Mouse (Mus musculus) splenic B cell, adult 2 months (primary cell): ENCODE results near the gene Bcat2.

Source experiments
- DNase-seq: peaks from one replicate; pipeline ENCODE4 v3.0.0-alpha.2; 2011; ENCODE audit warnings: low read depth, low spot score
- H3K27me3 ChIP-seq: 2 replicates; pipeline ENCODE4 v1.6.1; 2012; ENCODE audit warnings: mild to moderate bottlenecking, low read length, moderate library complexity, mixed read lengths; ENCODE audit not compliant: control insufficient read depth, poor library complexity, insufficient read depth, severe bottlenecking
- H3K36me3 ChIP-seq: 2 replicates; pipeline ENCODE4 v1.6.1; 2012; ENCODE audit warnings: mild to moderate bottlenecking, low read length, moderate library complexity, mixed read lengths; ENCODE audit not compliant: control insufficient read depth, poor library complexity, insufficient read depth, severe bottlenecking

Gene Bcat2

DNA sequence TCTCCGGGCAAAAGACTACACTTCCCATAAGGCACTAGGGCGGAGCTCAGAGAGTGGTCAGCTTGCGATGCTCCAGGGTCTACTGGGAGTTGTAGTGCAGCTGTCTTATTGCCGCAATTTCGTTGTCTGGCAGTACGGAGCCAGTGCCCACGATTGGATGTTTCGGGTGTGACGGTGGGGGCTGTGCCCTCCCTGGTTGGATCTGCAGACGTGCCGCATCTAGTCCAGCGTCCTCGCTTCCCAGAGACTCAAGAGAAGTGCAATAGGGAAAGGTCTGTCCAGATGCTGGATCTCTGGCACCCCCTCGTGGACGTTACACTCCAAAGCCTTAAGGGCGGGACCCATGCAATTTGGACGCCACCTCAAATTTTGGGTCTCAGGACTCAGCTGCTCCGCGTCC lies 19.2 kb downstream of the Bcat2 start:
- peak; percentile 86 for DNase-seq
- H3K27me3 ChIP-seq: no peaks in the 10 kb centered on the region
- H3K36me3 ChIP-seq: peaks cover 1% of the 10 kb centered on the region; the same call in 1 of the 2 replicates

GRCm38 (mm10) chr7:45589898-45590297 lies 19.9 kb downstream of the Bcat2 start:
- Histone ChIP-seq H3K36me3 (peaks cover 1% of the 10 kb centered on the region; the same call in 1 of the 2 replicates), H3K27me3 (no peaks in the 10 kb centered on the region)
- DNase-seq: no peak

- Histone ChIP-seq H3K36me3 (no peaks in the 10 kb centered on the region), H3K27me3 (no peaks in the 10 kb centered on the region)
- DNase-seq: peak; percentile 59
These were observed 20.9 kb downstream of the Bcat2 start for GRCm38 (mm10) chr7:45590874-45591273.

GRCm38 (mm10) chr7:45591880-45592279 lies 21.9 kb downstream of the Bcat2 start:
- DNase-seq: peak; percentile 90
- H3K27me3 ChIP-seq: no peaks in the 10 kb centered on the region
- no peaks in the 10 kb centered on the region for H3K36me3 ChIP-seq

DNA sequence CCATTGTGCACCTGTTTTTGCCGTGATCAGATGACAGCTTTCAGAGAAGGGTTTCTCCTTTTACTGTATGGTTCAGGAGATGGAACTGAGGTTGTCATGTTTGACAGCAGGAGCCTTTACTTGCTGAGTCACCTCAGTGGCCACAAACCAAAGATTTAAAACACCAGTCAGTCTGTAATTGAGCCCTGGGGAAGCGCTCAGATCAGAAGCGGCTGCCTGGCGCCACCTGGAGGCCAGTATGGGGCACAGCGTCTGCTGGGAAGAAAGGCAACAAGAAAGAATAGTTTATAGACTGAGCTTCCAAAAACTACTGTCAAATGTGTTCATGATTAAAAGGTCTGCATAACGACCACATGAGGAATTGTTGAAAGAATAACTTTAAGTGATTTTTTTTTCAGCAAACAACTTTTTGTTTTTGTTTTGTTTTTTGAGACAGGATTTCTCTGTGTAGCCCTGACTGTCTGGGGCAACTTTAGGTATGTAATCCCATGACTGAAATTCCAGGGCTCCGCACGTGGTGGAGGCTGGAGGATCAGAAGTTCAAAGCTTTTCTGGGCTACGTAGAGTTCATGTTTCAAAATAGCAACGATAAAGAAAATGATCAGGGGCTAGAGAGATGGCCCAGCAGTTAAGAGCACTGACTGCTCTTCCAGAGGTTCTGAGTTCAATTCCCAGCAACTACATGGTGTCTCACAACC lies 23.3 kb downstream of the Bcat2 start:
- DNase-seq: peak; percentile 88
- Histone ChIP-seq H3K36me3 (no peaks in the 10 kb centered on the region), H3K27me3 (no peaks in the 10 kb centered on the region)

GRCm38 (mm10) chr7:45595176-45595575 lies 25.2 kb downstream of the Bcat2 start:
- DNase-seq: no peak
- H3K27me3 ChIP-seq: no peaks in the 10 kb centered on the region

DNA sequence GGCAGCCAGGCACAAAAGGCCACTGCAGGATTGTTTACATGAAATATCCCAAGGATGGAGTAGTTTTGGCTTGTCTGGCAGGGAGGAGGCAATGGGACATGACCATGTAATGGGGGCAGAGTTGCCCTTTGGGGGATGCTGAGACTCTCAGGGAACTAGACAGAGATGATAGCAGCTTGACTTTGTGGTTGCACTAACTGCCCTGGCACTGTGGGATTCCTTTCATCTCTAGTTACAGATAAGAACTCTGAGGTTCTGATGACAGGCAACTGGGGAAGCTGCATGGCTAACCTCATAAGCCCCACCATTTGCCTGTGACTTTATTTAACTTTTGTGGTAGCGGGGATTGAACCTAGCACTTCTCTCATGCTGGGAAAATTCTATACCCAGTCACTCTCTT lies 26.2 kb downstream of the Bcat2 start:
- DNase-seq: no peak
- Histone ChIP-seq H3K27me3 (no peaks in the 10 kb centered on the region), H3K36me3 (no peaks in the 10 kb centered on the region)

More at GRCm38 (mm10) chr7:45595176-45595575, 25.2 kb downstream of the Bcat2 start:
- no peaks in the 10 kb centered on the region for H3K36me3 ChIP-seq

DNA sequence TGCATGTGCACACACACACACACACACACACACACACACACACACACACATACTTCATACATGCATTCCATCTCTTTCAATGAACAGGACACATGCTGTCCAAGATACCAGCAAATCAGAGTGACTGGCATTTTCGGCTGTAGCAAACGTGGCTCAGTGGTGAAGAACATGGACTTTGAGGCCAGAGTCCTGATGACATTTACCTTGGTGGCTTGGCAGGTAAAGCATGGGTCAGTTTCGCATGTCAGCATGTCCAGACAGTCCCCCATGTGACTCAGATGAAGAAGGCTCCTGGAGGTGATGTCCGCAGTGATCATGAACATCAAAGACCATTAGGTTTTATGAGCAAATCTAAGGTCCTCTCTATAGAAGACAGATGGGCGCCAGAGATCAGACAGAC lies 27.1 kb downstream of the Bcat2 start:
- H3K27me3 ChIP-seq: no peaks in the 10 kb centered on the region
- DNase-seq: no peak

GRCm38 (mm10) chr7:45597527-45597926 lies 27.6 kb downstream of the Bcat2 start:
- no peak for DNase-seq
- H3K27me3 ChIP-seq: no peaks in the 10 kb centered on the region
- no peaks in the 10 kb centered on the region for H3K36me3 ChIP-seq

More for the DNA sequence above, 27.1 kb downstream of the Bcat2 start:
- no peaks in the 10 kb centered on the region for H3K36me3 ChIP-seq

DNA sequence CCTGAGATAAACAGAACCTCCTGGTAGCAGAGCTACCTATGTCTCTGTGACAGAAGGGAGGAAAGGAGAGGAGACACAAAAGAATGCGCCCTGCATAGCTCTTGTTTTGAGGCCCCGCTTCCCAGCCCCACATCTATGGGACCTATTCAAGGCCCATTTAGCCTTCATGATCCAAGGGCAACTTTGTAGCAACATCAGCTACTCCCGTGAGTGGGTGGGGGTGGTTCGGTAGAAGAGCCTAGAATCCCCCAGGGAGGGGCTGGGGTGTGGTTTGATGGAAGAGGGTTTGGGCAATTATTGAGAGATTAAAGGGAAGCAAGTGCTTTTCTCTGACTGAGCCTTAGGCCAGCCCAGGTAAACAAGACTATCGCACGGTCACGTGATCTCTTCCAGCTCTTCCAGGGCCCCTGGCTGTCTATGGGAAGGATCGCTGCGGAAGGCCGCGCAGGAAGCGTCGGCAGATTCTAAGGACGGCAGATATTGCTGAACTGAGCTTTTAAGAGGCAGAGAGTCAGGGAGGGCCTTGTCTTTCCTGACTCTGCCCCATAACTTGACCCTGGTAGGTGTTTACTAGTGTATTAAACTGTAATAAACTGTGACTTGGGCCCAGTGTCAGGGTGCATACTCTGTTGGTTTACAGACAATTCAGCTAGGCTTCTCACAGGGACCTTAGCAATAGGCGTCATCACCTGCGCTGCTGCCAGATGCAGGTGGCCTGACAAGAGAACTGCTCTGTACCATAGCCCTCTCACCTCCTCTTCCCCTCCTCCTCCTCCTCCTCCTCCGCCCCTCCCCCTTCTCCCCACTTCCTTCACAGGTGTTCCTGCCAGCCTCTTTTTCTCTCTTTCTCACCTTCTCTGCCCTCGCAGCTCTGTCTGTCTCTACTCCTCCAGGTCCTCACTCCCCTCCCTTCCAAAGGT lies 29.3 kb downstream of the Bcat2 start:
- Histone ChIP-seq H3K36me3 (no peaks in the 10 kb centered on the region), H3K27me3 (no peaks in the 10 kb centered on the region; the same call in 1 of the 2 replicates)
- no peak for DNase-seq

GRCm38 (mm10) chr7:45605704-45606289 lies 35.8 kb downstream of the Bcat2 start:
- DNase-seq: no peak

DNA sequence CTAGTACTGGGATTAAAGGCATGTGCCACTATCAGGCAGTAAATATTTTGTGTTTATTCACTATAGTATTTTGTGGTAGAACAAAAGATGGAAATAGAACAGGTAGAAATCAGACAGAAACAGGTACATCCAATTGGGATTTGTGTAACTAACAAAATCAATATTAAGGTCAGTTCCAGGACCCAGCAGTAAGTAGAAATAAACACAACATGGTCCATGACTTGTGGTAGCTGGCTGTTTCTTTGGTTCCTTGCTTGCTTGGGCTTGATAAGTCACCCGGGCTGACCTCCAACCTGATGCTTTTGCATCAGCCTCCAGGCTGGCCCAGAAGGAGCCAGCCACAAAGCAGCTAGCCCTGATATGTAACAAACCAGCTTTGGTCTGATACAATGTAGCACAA lies 39.6 kb downstream of the Bcat2 start:
- Histone ChIP-seq H3K27me3 (no peaks in the 10 kb centered on the region), H3K36me3 (no peaks in the 10 kb centered on the region)
- DNase-seq: no peak

More at GRCm38 (mm10) chr7:45605704-45606289, 35.8 kb downstream of the Bcat2 start:
- H3K36me3 ChIP-seq: no peaks in the 10 kb centered on the region
- H3K27me3 ChIP-seq: no peaks in the 10 kb centered on the region; the same call in 1 of the 2 replicates

GRCm38 (mm10) chr7:45616277-45616676 lies 46.3 kb downstream of the Bcat2 start:
- H3K27me3 ChIP-seq: no peaks in the 10 kb centered on the region
- DNase-seq: no peak
- no peaks in the 10 kb centered on the region for H3K36me3 ChIP-seq

- Histone ChIP-seq H3K27me3 (no peaks in the 10 kb centered on the region), H3K36me3 (no peaks in the 10 kb centered on the region)
- DNase-seq: no peak
These were observed 47.2 kb downstream of the Bcat2 start, which contains the start of gene Fut1 for GRCm38 (mm10) chr7:45617042-45617695. Gene Fut1, plus strand, starts transcription at chr7:45617289.
